Mouse (Mus musculus) G1E (cell line): ENCODE data around the gene Pdgfd. TPM values are rescaled to one million over a fixed set of nuclear protein-coding genes. Genes with fewer than 3 reads are reported as not detected.

ENCODE experiments used
- ATAC-seq: 2 replicates; pipeline ENCODE4 v1.8.0; 2016; ENCODE audit warnings: mild to moderate bottlenecking; ENCODE audit not compliant: insufficient number of reproducible peaks, poor library complexity, low FRiP score, severe bottlenecking; ENCODE audit errors: extremely low read depth
- DNase-seq: peaks from one replicate; pipeline ENCODE4 v3.0.0; 2012; ENCODE audit warnings: low spot score
- H3K27me3 ChIP-seq: 2 replicates; pipeline ENCODE4 v1.6.1; 2012; ENCODE audit warnings: mild to moderate bottlenecking, low read length, inconsistent platforms; ENCODE audit not compliant: insufficient read depth
- H3K36me3 ChIP-seq: replicated peaks from 2 replicates; pipeline ENCODE3; 2012; ENCODE audit warnings: mild to moderate bottlenecking, inconsistent platforms
- H3K4me1 ChIP-seq: 2 replicates; pipeline ENCODE4 v1.6.1; 2012; ENCODE audit warnings: low read depth, low read length, inconsistent platforms, mixed read lengths; ENCODE audit not compliant: insufficient read depth
- H3K4me3 ChIP-seq: 2 replicates; pipeline ENCODE4 v1.5.1; 2012; ENCODE audit warnings: low read depth, mild to moderate bottlenecking, inconsistent platforms, low read length, moderate library complexity, mixed read lengths
- H3K9me3 ChIP-seq: replicated peaks from 2 replicates; pipeline ENCODE4 v1.6.1; 2012; ENCODE audit warnings: inconsistent platforms
- CTCF ChIP-seq: IDR thresholded peaks from 2 replicates; pipeline ENCODE4 v1.5.1; 2012; ENCODE audit warnings: low read depth, low read length, inconsistent platforms, mixed read lengths
- GATA1 ChIP-seq: IDR thresholded peaks from 2 replicates; pipeline ENCODE4 v1.6.1; 2012; ENCODE audit warnings: borderline replicate concordance, low read length, inconsistent platforms, mixed read lengths
- GATA2 ChIP-seq: IDR thresholded peaks from 2 replicates; pipeline ENCODE4 v1.6.1; 2012; ENCODE audit warnings: low read depth, low read length, inconsistent platforms, borderline replicate concordance
- POLR2AphosphoS5 ChIP-seq: IDR thresholded peaks from 2 replicates; pipeline ENCODE4 v1.6.1; 2012; ENCODE audit warnings: low read depth, low read length, inconsistent platforms; ENCODE audit not compliant: insufficient replicate concordance
- TAL1 ChIP-seq: conservative IDR thresholded peaks from 2 replicates; pipeline ENCODE4 v1.6.1; 2012; ENCODE audit warnings: low read depth, low read length, inconsistent platforms, mixed read lengths
- polyA plus RNA-seq: library from polyadenylated mRNA; stranded (reverse); fragments of >175 nt; gene quantifications from 2 replicates; pipeline ENCODE4 v1.2.3, GENCODE M21; 2012
- total RNA-seq, 2 experiments: library from RNA; stranded (forward) in 1 of 2; stranded (reverse) in 1 of 2; fragments of 200-1000 nt in 1 of 2; fragments of >200 nt in 1 of 2; fragmentation: Nextera tagmentation in 1 of 2; gene quantifications; 2 replicates each; pipeline ENCODE4 v1.2.3; 2014 to 2017

Gene Pdgfd
- total RNA-seq (2014; fragmentation: Nextera tagmentation) (not detected in 2 replicates), total RNA-seq (2017) (not detected in 2 replicates), polyA plus RNA-seq (not detected in 2 replicates)

- no peak for TF ChIP-seq GATA2
- TF ChIP-seq GATA1, result no peak
- TF ChIP-seq TAL1, result no peak
- TF ChIP-seq CTCF, result no peak
- no peak for TF ChIP-seq POLR2AphosphoS5
- Histone ChIP-seq H3K36me3 (no peaks in the 10 kb centered on the region), H3K27me3 (no peaks in the 10 kb centered on the region), H3K4me3 (no peak within 1 kb of the TSS), H3K9me3 (no peaks in the 10 kb centered on the region), H3K4me1 (no peaks in the 10 kb centered on the region)
- ATAC-seq (no peak), DNase-seq (no peak)
Observed at GRCm38 (mm10) chr9:6168391-6169037, at the start of gene Pdgfd. Gene Pdgfd (plus strand): TSS chr9:6168584.

GRCm38 (mm10) chr9:6169038-6169431 lies 651 bp downstream of the Pdgfd start:
- Histone ChIP-seq H3K4me1 (no peaks in the 10 kb centered on the region), H3K4me3 (no peak overlapping the region), H3K27me3 (no peaks in the 10 kb centered on the region), H3K9me3 (no peaks in the 10 kb centered on the region), H3K36me3 (no peaks in the 10 kb centered on the region)
- TF ChIP-seq GATA1 (no peak), GATA2 (no peak), CTCF (no peak), POLR2AphosphoS5 (no peak), TAL1 (no peak)
- no peak for ATAC-seq
- no peak for DNase-seq

- Histone ChIP-seq H3K27me3 (no peaks in the 10 kb centered on the region), H3K4me3 (no peak overlapping the region), H3K36me3 (no peaks in the 10 kb centered on the region), H3K4me1 (no peaks in the 10 kb centered on the region), H3K9me3 (no peaks in the 10 kb centered on the region)
- TF ChIP-seq GATA1 (no peak), CTCF (no peak), GATA2 (no peak), TAL1 (no peak), POLR2AphosphoS5 (no peak)
- ATAC-seq (no peak), DNase-seq (no peak)
Observed at GRCm38 (mm10) chr9:6170962-6171361, 2.6 kb downstream of the Pdgfd start.

- ATAC-seq (no peak), DNase-seq (no peak)
- H3K4me1 ChIP-seq, result no peaks in the 10 kb centered on the region
- H3K27me3 ChIP-seq, result no peaks in the 10 kb centered on the region
- TF ChIP-seq TAL1, result no peak
- no peak for TF ChIP-seq GATA2
- TF ChIP-seq CTCF, result no peak
- no peak for TF ChIP-seq POLR2AphosphoS5
- no peak for TF ChIP-seq GATA1
- H3K36me3 ChIP-seq, result no peaks in the 10 kb centered on the region
- H3K4me3 ChIP-seq, result no peak overlapping the region
- H3K9me3 ChIP-seq, result no peaks in the 10 kb centered on the region
Observed at GRCm38 (mm10) chr9:6173276-6173675, 4.9 kb downstream of the Pdgfd start.

- Histone ChIP-seq H3K36me3 (no peaks in the 10 kb centered on the region), H3K9me3 (no peaks in the 10 kb centered on the region), H3K27me3 (no peaks in the 10 kb centered on the region), H3K4me1 (no peaks in the 10 kb centered on the region), H3K4me3 (no peak overlapping the region)
- TF ChIP-seq GATA1, result no peak
- TF ChIP-seq GATA2, result no peak
- no peak for TF ChIP-seq POLR2AphosphoS5
- no peak for TF ChIP-seq TAL1
- no peak for ATAC-seq
- no peak for DNase-seq
Observed at GRCm38 (mm10) chr9:6175731-6176130, 7.3 kb downstream of the Pdgfd start.

- Histone ChIP-seq H3K4me3 (no peak overlapping the region), H3K9me3 (no peaks in the 10 kb centered on the region), H3K27me3 (no peaks in the 10 kb centered on the region), H3K36me3 (no peaks in the 10 kb centered on the region), H3K4me1 (no peaks in the 10 kb centered on the region)
- ATAC-seq, result no peak
- no peak for DNase-seq
- TF ChIP-seq CTCF, result no peak
- TF ChIP-seq POLR2AphosphoS5, result no peak
- no peak for TF ChIP-seq GATA1
- TF ChIP-seq GATA2, result no peak
- no peak for TF ChIP-seq TAL1
Observed at GRCm38 (mm10) chr9:6182307-6182923, 14.0 kb downstream of the Pdgfd start.

DNA sequence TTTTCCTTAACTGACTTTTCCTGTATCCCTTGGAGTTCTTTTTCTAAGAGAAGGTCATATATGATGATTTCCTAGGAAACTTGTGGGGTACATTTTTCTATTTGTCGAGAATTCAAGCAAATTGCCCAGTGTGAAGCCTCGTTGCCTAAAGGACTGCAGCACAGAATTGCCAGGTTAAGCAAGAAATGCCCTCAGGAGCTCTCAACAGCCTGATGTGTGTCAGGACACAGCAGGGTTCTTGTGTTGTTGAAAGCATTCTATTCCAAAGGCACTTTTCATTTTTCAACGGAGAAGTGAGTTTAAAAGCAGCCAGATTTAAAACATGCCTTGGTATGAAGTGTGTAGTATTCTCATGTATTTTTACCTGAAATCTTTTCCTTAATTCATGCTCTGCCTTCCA lies 19.6 kb downstream of the Pdgfd start:
- Histone ChIP-seq H3K36me3 (no peaks in the 10 kb centered on the region), H3K9me3 (no peaks in the 10 kb centered on the region), H3K4me3 (no peak overlapping the region), H3K27me3 (no peaks in the 10 kb centered on the region), H3K4me1 (no peaks in the 10 kb centered on the region)
- ATAC-seq (no peak), DNase-seq (no peak)
- TF ChIP-seq POLR2AphosphoS5 (no peak), TAL1 (no peak), GATA1 (no peak), GATA2 (no peak), CTCF (no peak)
